ENCODE assay signal across 19 mouse cellular contexts in the genomic region with DNA sequence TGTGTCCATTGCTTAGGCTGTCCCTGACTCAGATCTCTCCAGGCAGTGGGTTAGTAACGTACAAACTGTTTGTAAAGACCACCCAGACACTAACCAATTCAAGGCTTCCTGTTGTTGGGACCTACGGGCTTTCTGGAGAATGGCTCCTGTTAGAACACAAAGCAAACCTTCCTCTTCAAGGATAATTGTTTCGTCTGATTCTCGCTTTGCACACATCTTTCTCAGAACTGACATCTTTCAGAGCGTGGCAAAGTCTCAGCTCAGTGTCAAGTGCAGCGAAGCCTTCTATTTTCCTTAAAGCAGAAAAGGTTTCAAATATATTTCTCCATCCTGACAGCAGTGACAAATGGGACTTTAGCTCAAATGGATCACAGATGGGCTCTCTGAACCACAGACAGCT.
DNase-seq lines count a peak whose midpoint lies in the region; ATAC-seq lines count a peak whose summit lies in the region.
"Had no signal": no experiment of that assay in that cellular context is flagged by ENCODE, and none has a peak within 500 bp of the region (broad histone marks: within the 10 kb centered on the region; RNA-seq: fewer than 3 reads in every experiment).

No protein-coding gene starts in this region.

- H3K4me1 ChIP-seq in kidney, embryonic 15.5 days: peaks cover 19% of the 10 kb centered on the region; the same call in 1 of the 2 replicates
- H3K4me1 ChIP-seq in embryonic facial prominence, embryonic 14.5 days (ENCODE audit: control insufficient read depth, insufficient read depth, low read length): 0 out of 2 replicates have a peak, but pooled peaks cover 4% of the 10 kb centered on the region
- H3K4me1 ChIP-seq: liver, embryonic 15.5 days had no signal

- no peak overlapping the region for H3K4me3 ChIP-seq in kidney, embryonic 15.5 days (replicated peaks)
- no peak overlapping the region for H3K4me3 ChIP-seq in embryonic facial prominence, embryonic 14.5 days (ENCODE audit: low read depth, low read length)
- H3K4me3 ChIP-seq: heart, embryonic 10.5 days; liver, embryonic 15.5 days; lung, embryonic 15.5 days; midbrain, embryonic 10.5 days had no signal

- H3K9ac ChIP-seq in kidney, embryonic 15.5 days: no peak overlapping the region
- no peak overlapping the region for H3K9ac ChIP-seq in embryonic facial prominence, embryonic 14.5 days (ENCODE audit: low read depth, low read length)
- H3K9ac ChIP-seq: liver, embryonic 15.5 days; lung, embryonic 15.5 days had no signal

- 0 out of 2 replicates have a peak overlapping the region, but pooled peaks have one; percentile 3 for H3K4me2 ChIP-seq in kidney, embryonic 15.5 days
- H3K4me2 ChIP-seq in embryonic facial prominence, embryonic 14.5 days (ENCODE audit: low read depth, low read length): no peak overlapping the region
- H3K4me2 ChIP-seq: liver, embryonic 15.5 days; lung, embryonic 15.5 days had no signal

- ATAC-seq in kidney, embryonic 15.5 days (replicated peaks; ENCODE audit: low FRiP score): no peak
- ATAC-seq in embryonic facial prominence, embryonic 14.5 days (ENCODE audit: low read depth): no peak
- ATAC-seq: intestine, postnatal 0 days had no signal

- H3K27me3 ChIP-seq in kidney, embryonic 15.5 days: no peaks in the 10 kb centered on the region
- no peaks in the 10 kb centered on the region for H3K27me3 ChIP-seq in embryonic facial prominence, embryonic 14.5 days (replicated peaks; ENCODE audit: control insufficient read depth, insufficient read depth, low read length)
- H3K27me3 ChIP-seq: liver, embryonic 15.5 days; lung, embryonic 15.5 days had no signal

- no peaks in the 10 kb centered on the region for H3K36me3 ChIP-seq in kidney, embryonic 15.5 days
- no peaks in the 10 kb centered on the region for H3K36me3 ChIP-seq in embryonic facial prominence, embryonic 14.5 days (ENCODE audit: control insufficient read depth, insufficient read depth, low read length)
- H3K36me3 ChIP-seq: heart, embryonic 10.5 days; liver, embryonic 15.5 days; lung, embryonic 15.5 days; midbrain, embryonic 10.5 days had no signal

- H3K9me3 ChIP-seq in kidney, embryonic 15.5 days (replicated peaks): no peaks in the 10 kb centered on the region
- H3K9me3 ChIP-seq in embryonic facial prominence, embryonic 14.5 days (ENCODE audit: control insufficient read depth, low read length): no peaks in the 10 kb centered on the region
- H3K9me3 ChIP-seq: heart, embryonic 10.5 days; liver, embryonic 15.5 days; lung, embryonic 15.5 days; midbrain, embryonic 10.5 days had no signal

- WGBS in kidney, embryonic 15.5 days: 17% methylated on average over 6 of the region's 6 CpGs
- whole genome bisulfite sequencing in embryonic facial prominence, embryonic 14.5 days: 20% methylated on average over 6 of the region's 6 CpGs

- H3K27ac ChIP-seq in kidney, embryonic 15.5 days: no peak overlapping the region
- no peak overlapping the region for H3K27ac ChIP-seq in embryonic facial prominence, embryonic 14.5 days (replicated peaks; ENCODE audit: low read depth, low read length)
- H3K27ac ChIP-seq: heart, embryonic 10.5 days; liver, embryonic 15.5 days; lung, embryonic 15.5 days; midbrain, embryonic 10.5 days had no signal

- no peak for DNase-seq in kidney, postnatal 25 days
- DNase-seq in embryo, embryonic 10 days (ENCODE audit: low spot score): peak; percentile 36
- peak; percentile 50 for DNase-seq in embryo, embryonic 11 days
- peak; percentile 14 for DNase-seq in embryonic facial prominence, embryonic 14.5 days (ENCODE audit: low spot score)
- DNase-seq in cerebellum, adult 9-10 months: no peak
- DNase-seq in layer of hippocampus, adult 18-20 months (ENCODE audit: low spot score in 2 of 2): no peak
- DNase-seq: adrenal gland, adult 2 months; cerebellum, adult 11-12 months; cerebellum, postnatal 14 days; heart, postnatal 4 days; kidney, postnatal 10 days; liver; lung, postnatal 4 days had no signal

Comparison
In these comparisons a context has a peak if more than half of its experiments do, and no peak if none do; other contexts are left out.
1. DNase-seq: peak in embryo, embryonic 10 days (single experiment), embryo, embryonic 11 days (single experiment) and embryonic facial prominence, embryonic 14.5 days (single experiment); none in kidney, postnatal 25 days (0 of 2), cerebellum, adult 9-10 months (single experiment) and layer of hippocampus, adult 18-20 months (0 of 2).